Mouse (Mus musculus): ENCODE data around the gene Cadm1. TPM values are rescaled to one million over a fixed set of nuclear protein-coding genes. Genes with fewer than 3 reads are reported as not detected.

Cadm1 gene
- total and polyA plus RNA-seq, 3 experiments, result 0.14 to 0.31 TPM; not detected in 1

DNA sequence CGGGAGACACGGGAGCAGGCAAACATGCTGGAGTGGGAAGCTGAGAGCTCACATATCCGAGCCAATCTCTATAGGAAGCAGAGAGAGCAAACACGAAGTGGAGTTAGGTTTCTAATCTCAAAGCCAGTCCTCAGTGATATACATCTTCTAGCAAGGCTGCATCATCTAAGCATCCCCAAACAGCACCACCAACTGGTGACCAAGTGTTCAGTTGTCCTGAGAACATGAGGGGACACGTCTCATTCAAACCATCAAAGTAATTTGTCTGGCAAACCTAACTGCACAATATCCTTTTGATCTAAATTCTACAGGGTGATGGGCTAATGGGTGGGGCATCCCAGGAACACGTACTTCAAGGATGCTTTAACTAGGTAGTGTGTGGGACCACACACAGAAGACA lies 376.5 kb downstream of the Cadm1 start (continued):
- no peak for TF ChIP-seq E2F4 (IDR thresholded peaks at IDR 0.05; ENCODE audit: borderline replicate concordance, low read depth, low read length)
